Mouse (Mus musculus): ENCODE measurements around the gene Cdh24.

DNA sequence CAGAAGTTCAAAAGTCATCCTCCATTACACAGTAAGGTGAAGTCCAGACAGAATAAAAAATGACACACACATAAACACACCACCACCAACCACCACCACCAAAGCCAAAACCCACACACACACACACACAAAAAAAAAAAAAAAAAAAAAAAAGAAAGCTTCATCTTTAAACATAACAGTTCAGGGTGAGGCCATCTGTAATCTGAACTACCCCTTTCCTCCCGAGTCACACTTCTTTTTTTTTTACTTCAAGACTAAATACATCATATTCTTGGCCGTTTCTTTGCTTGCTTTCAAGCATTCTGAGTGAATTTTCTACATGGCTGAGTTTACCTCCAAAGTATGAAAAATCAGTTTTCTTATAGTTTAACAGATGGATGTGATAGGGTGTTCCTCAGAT is 39.6 kb downstream of the Cdh24 start:
- no peak for TF ChIP-seq GATA1 (IDR thresholded peaks at IDR 0.05; ENCODE audit: low read length)
- TF ChIP-seq TAL1 (IDR thresholded peaks at IDR 0.05; ENCODE audit: low read length) = no peak
